In genomic region chr14:72644620-72645019, GRCm38 (mm10) we compare ENCODE assay signal across 25 mouse cellular contexts.
DNase-seq lines count a peak whose midpoint lies in the region; ATAC-seq and TF ChIP-seq lines count a peak whose summit lies in the region.
"Had no signal": no experiment of that assay in that cellular context is flagged by ENCODE, and none has a peak within 500 bp of the region (broad histone marks: within the 10 kb centered on the region; RNA-seq: fewer than 3 reads in every experiment).

No protein-coding gene starts in this region.

- no peaks in the 10 kb centered on the region for H3K27me3 ChIP-seq in liver, postnatal 0 days (ENCODE audit: insufficient read depth, low read length)
- no peaks in the 10 kb centered on the region for H3K27me3 ChIP-seq in thymus, adult 2 months (ENCODE audit: control insufficient read depth, insufficient read depth, low read length)
- H3K27me3 ChIP-seq: forebrain, embryonic 13.5 days; hindbrain, embryonic 12.5 days; intestine, embryonic 15.5 days; Patski had no signal

- no peaks in the 10 kb centered on the region for H3K9me3 ChIP-seq in liver, postnatal 0 days (ENCODE audit: low read length)
- H3K9me3 ChIP-seq: forebrain, embryonic 10.5 days; forebrain, embryonic 13.5 days; G1E; hindbrain, embryonic 12.5 days; intestine, embryonic 15.5 days had no signal

- no peak overlapping the region for H3K4me3 ChIP-seq in liver, postnatal 0 days (ENCODE audit: low read depth, low read length)
- no peak overlapping the region for H3K4me3 ChIP-seq in thymus, adult 2 months (ENCODE audit: control insufficient read depth, insufficient read depth, low read length)
- H3K4me3 ChIP-seq: forebrain, embryonic 10.5 days; forebrain, embryonic 13.5 days; hindbrain, embryonic 12.5 days; intestine, embryonic 15.5 days had no signal

- peaks cover 6% of the 10 kb centered on the region; the same call in 1 of the 2 replicates for H3K36me3 ChIP-seq in liver, postnatal 0 days (replicated peaks; ENCODE audit: insufficient read depth, low read length)
- peaks cover 5% of the 10 kb centered on the region; the same call in 1 of the 2 replicates for H3K36me3 ChIP-seq in thymus, adult 2 months (ENCODE audit: control insufficient read depth, insufficient read depth, low read length)
- H3K36me3 ChIP-seq: hindbrain, embryonic 12.5 days; intestine, embryonic 15.5 days had no signal

- peak; percentile 81 for ATAC-seq in megakaryocyte, adult 5-6 weeks (ENCODE audit: poor library complexity, severe bottlenecking)
- ATAC-seq in liver, postnatal 0 days = no peak
- ATAC-seq: forebrain, embryonic 13.5 days; forebrain, embryonic 16.5 days; hindbrain, embryonic 16.5 days; intestine, embryonic 15.5 days; Patski had no signal

- H3K4me2 ChIP-seq in liver, postnatal 0 days (ENCODE audit: low read depth, low read length) = no peak overlapping the region
- H3K4me2 ChIP-seq: forebrain, embryonic 13.5 days; heart, embryonic 11.5 days; hindbrain, embryonic 12.5 days; intestine, embryonic 15.5 days had no signal

- no peak overlapping the region for H3K27ac ChIP-seq in liver, postnatal 0 days (ENCODE audit: low read depth)
- H3K27ac ChIP-seq in thymus, adult 2 months (ENCODE audit: control insufficient read depth, insufficient read depth, low read length) = no peak overlapping the region
- H3K27ac ChIP-seq: forebrain, embryonic 10.5 days; forebrain, embryonic 13.5 days; hindbrain, embryonic 12.5 days; intestine, embryonic 15.5 days had no signal

- H3K9ac ChIP-seq in liver, postnatal 0 days (replicated peaks) = no peak overlapping the region
- H3K9ac ChIP-seq: forebrain, embryonic 13.5 days; hindbrain, embryonic 12.5 days; intestine, embryonic 15.5 days had no signal

- TF ChIP-seq EP300 in liver, postnatal 0 days (IDR thresholded peaks at IDR 0.05; ENCODE audit: low read depth) = no peak

- TF ChIP-seq POLR2A in thymus, adult 2 months (IDR thresholded peaks at IDR 0.05; ENCODE audit: control insufficient read depth, extremely low read depth, insufficient read depth, low read length, poor library complexity) = no peak

- WGBS in liver, postnatal 0 days (ENCODE audit: insufficient replicate concordance) = 72% methylated on average over 1 of the region's 1 CpGs
- 97% methylated on average over 1 of the region's 1 CpGs for WGBS in thymus, adult 2 months

- no peak for TF ChIP-seq CTCF in liver, postnatal 0 days (IDR thresholded peaks at IDR 0.05; ENCODE audit: low read depth)
- no peak for TF ChIP-seq CTCF in thymus, adult 2 months (IDR thresholded peaks at IDR 0.05; ENCODE audit: borderline replicate concordance, control insufficient read depth, extremely low read depth, insufficient read depth, low read length, poor library complexity)

- no peaks in the 10 kb centered on the region for H3K4me1 ChIP-seq in liver, postnatal 0 days (ENCODE audit: insufficient read depth)
- no peaks in the 10 kb centered on the region for H3K4me1 ChIP-seq in thymus, adult 2 months (replicated peaks; ENCODE audit: control insufficient read depth, insufficient read depth, low read length)
- H3K4me1 ChIP-seq: forebrain, embryonic 10.5 days; forebrain, embryonic 13.5 days; hindbrain, embryonic 12.5 days; intestine, embryonic 15.5 days had no signal

- peak; percentile 57 for DNase-seq in A20 (ENCODE audit: low read depth, low spot score)
- DNase-seq in MEL-GATA-1-ER (ENCODE audit: extremely low read depth, low read depth) = peak; percentile 11
- no peak for DNase-seq in urinary bladder, adult 18-20 months (ENCODE audit: low spot score in 2 of 2)
- no peak for DNase-seq in liver, postnatal 0 days
- no peak for DNase-seq in thymus, adult 2 months
- DNase-seq in cerebellum, postnatal 14 days = no peak
- DNase-seq: adrenal gland, adult 2 months; adrenal gland, postnatal 14 days; cerebellum, adult 11 months; cerebellum, adult 2 months; cerebellum, adult 9-11 months; cerebellum, postnatal 36 days; gastrocnemius, postnatal 10 days; gastrocnemius, postnatal 36 days; heart, adult 11 months had no signal

Comparison
In these comparisons a context has a peak if more than half of its experiments do, and no peak if none do; other contexts are left out.
1. DNase-seq: peak in A20 (single experiment) and MEL-GATA-1-ER (single experiment); none in urinary bladder, adult 18-20 months (0 of 2), liver, postnatal 0 days (single experiment), thymus, adult 2 months (single experiment) and cerebellum, postnatal 14 days (0 of 2).